In the genomic region with DNA sequence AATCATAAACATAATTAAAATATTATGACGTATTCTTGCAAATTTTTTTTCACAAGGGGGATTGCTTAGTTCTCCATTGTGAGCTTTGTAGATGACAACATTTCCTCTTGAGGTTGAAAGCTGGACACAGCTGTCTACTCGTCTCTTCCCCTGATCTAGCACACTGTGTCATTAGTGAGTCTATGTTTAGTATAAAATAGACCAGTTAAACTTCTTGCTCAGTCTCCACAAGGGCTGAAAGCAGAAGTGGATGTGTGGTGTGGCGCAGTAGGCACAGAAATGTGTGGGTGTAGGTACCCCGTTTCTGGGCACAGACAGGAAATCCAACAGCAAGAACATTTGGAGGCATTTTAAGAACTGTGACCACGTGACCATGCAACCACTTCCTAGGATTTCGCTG, we compare ENCODE assay signal across 16 mouse cellular contexts. TPM values are rescaled to one million over a fixed set of nuclear protein-coding genes. Genes with fewer than 3 reads are reported as not detected.
A peak's percentile ranks its signal among the peaks of the same experiment; 100 is the strongest.
DNase-seq lines count a peak whose midpoint lies in the region; ATAC-seq lines count a peak whose summit lies in the region.
"Had no signal": no experiment of that assay in that cellular context is flagged by ENCODE, and none has a peak within 500 bp of the region (broad histone marks: within the 10 kb centered on the region; RNA-seq: fewer than 3 reads in every experiment).

No protein-coding gene starts in this region.

- ATAC-seq in common myeloid progenitor, adult 5-6 weeks (replicated peaks; ENCODE audit: low read depth, poor library complexity, severe bottlenecking) = peak; percentile 99
- ATAC-seq in megakaryocyte progenitor cell, adult 5-6 weeks (replicated peaks; ENCODE audit: poor library complexity) = peak; percentile 99
- ATAC-seq: activated CD4-positive, CD25-positive, alpha-beta regulatory T cell, adult 4 months; forebrain, embryonic 14.5 days; midbrain, embryonic 16.5 days had no signal

- DNase-seq in layer of hippocampus, adult 11-12 months (ENCODE audit: low spot score) = peak; percentile 41
- no peak for DNase-seq in layer of hippocampus, postnatal 10 days (ENCODE audit: low spot score in 2 of 2)
- DNase-seq in lung, postnatal 36 days = peak; percentile 11
- DNase-seq in lung, postnatal 4 days = no peak
- no peak for DNase-seq in thymus, postnatal 36 days
- DNase-seq: cerebellum, adult 9-10 months; embryo, embryonic 11 days; thymus, postnatal 25 days had no signal

RNA-seq across cellular contexts. Expression of gene Gm10234, which starts 12.9 kb away (rescaled TPM):
- total RNA-seq in layer of hippocampus, postnatal 10 days (2021) = not detected
- total RNA-seq in common myeloid progenitor, adult 5-6 weeks (2017) = not detected in 2 replicates
- total RNA-seq in megakaryocyte progenitor cell, adult 5-6 weeks (2015) = not detected in 2 replicates
- not detected in 2 replicates for total RNA-seq in megakaryocyte progenitor cell, adult 5-6 weeks (2017)
- total RNA-seq: adrenal gland, postnatal 4 days; gastrocnemius, adult 8-10 months; layer of hippocampus, postnatal 14 days had no signal

Comparison
In these comparisons a context has a peak if more than half of its experiments do, and no peak if none do; other contexts are left out.
1. DNase-seq: peak in layer of hippocampus, adult 11-12 months (single experiment) and lung, postnatal 36 days (single experiment); none in layer of hippocampus, postnatal 10 days (0 of 2), lung, postnatal 4 days (0 of 2) and thymus, postnatal 36 days (0 of 2).